Mouse (Mus musculus) right cerebral cortex, adult 18-20 months (tissue): Measurements from ENCODE around the gene Acadvl.
A peak's percentile ranks its signal among the peaks of the same experiment; 100 is the strongest.

Experiments
- DNase-seq: peaks from one replicate; pipeline ENCODE4 v3.0.0; 2022; ENCODE audit warnings: mixed read lengths

Gene Acadvl

DNA sequence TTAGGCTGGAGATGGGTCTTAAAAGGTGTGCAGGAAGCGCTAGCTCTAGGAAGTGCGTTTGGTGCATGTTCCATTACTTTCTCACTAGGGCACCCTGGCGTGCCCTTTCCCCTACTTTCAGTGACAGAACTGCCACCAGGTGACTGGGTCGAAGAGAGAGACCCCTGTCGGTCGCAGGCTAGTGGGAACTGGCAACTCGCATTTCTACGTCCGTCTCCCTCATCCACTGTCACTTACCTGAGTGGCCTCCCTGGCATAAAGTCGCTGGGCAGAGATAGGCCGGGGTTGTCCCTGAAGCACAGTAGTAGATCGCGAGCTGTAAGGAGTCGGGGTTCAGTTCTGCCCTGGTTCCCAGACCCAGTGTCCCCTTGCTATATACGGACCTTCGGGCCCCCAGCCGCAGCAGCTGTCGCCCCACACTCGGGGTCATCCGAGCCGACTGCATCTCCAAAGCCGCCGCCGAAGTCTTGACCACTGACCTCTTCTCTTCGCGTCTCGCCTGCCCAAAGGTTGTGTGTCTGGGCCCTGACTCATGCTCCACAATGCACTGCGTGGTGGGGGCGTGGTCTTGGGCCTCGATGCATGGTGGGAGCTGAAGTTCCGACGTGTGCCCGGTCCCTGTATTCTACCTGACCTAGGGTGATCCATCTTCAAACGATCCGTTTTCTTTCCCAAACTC, at the start of gene Acadvl:
Gene Acadvl (minus strand): TSS at position 532 of the 679 bp plus-strand sequence.
- peak; percentile 91 for DNase-seq

DNA sequence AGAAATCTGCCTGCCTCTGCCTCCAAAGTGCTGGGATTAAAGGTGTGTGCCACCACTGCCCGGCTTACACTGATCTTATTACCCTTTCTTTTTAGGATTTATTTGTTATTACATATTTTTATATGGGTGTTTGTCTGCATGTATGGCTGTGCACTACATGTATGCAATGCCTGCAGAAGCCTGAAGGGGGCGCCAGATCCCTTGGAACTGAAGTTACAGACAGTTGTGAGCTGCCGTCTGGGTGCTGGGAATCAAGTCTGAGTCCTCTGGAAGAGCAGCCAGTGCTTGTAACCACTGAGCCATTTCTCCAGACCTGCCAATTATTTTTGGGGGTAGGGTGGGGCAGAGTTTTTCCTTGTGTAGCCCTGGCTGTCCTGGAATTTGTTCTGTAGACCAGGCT, 47.8 kb upstream of the Acadvl start:
- DNase-seq = no peak

DNA sequence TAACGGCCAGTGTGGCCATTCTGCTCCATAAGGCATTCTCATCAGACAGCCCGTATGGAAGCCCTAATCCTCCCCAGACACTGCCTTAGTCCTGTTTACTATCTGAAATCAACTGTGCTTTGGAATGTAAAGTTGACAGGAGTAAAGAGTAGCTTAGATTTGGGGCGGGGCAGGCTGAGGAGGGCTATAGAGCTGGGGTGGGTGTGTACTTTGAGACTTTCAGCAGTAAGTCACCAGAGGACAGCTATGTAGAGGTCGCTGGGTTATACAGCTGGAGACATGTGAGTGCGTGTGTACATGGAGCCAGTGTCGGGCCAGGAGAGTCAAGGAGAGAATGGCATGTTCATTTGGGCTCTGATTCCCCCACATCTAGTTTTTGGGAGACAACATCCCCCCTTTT, 44.7 kb upstream of the Acadvl start:
- DNase-seq = no peak

DNA sequence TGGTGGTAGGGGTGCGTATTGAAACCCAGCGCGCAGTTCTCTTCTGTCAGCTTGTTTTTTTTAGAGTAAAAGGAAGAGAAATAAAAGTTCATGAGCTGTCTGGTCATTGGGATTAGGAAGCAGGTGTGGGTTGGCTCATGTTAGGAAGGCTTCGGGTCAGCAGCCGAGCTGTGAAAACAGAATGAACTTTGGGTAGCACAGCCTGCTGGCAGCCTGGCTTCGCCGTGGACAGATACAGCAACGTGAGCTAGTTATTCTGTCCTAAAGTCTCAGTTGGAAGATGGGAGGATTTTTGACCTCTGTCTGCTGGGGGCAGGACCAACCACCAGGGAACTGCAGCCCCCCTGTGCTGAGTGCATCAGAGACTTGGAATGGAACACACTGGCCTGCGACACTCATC, 42.6 kb upstream of the Acadvl start:
- no peak for DNase-seq

DNA sequence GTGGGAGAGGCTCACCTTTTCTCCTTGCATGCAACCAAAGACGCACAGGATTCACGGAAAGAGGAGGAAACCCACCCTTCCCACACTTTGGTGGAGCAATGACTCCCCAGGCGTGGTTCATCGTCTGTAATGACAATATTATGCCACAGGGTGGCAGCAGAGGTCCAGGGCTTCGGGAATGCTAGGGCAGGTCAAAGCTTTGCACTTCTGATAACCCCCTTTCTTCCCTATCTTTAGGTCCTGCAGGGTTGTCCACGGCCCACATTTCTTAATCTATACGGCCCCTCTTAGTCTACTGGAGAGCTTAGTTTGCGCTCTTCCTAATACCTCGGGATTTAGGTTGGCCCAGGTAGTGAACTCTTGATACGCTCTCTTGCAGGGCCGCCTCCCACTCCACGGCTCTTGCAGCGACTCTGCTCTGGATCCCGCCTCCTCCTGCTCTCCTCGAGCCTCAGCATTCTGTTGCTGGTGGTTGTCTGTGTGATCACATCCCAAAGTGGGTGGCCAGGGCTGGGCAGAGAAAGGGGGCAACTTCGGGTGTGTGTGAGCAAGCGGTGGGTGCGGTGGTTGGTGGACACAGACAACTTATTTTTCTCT, 40.5 kb upstream of the Acadvl start:
- DNase-seq = peak; percentile 46

DNA sequence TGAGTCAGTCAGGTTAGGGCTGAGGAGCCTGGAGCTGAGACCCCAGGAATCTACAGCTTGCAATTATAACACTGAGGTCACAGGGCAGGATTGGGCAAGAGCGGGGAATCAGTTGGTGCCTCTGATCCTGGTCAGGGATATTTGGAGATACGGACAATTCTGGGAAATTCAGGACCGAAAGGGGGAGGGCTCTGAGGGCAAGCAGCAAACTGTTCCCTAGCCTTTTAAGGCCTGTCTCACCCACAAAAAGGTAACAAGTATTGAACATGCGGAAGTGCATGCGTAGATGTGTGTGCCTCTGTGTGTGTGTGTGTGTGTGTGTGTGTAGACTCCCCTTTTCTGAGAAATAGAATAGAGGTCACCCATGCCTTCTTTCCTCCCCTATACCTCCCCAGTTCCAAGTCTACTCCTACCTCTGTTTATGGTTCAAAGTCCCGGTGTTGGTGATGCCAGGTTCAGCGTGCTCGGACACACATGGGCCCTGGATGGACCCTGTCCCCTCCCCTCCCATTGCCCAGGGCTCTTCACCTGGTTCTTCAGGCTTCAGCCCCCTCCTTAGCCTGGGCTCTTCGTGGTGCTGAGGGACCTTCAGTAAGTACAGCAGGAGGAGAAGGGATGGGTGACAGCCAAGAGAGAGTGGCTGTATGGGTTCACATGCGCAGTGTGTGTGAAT, 38.8 kb upstream of the Acadvl start, which contains the start of gene Asgr1:
Gene Asgr1 (plus strand): TSS at position 188 of the 673 bp plus-strand sequence.
- DNase-seq = no peak

DNA sequence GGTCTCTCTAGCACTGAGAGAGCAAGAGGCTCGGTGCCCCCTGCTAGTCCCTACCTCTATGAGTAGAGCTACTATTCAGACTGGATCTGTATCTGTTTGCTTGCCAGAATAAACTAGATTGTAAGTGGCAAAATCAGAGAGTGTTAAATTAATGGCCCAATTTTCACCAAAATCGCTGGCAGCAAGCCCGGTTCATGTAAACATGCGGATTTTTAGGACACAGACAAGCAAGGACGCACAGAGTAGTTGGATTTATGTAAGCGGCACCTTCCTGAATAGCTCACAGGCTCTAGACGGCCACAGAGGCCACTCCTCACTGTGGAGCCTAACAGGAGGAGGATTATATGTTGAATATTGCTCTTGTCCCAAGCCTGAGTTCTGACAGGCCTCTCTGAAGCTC, 37.9 kb upstream of the Acadvl start:
- DNase-seq = no peak

DNA sequence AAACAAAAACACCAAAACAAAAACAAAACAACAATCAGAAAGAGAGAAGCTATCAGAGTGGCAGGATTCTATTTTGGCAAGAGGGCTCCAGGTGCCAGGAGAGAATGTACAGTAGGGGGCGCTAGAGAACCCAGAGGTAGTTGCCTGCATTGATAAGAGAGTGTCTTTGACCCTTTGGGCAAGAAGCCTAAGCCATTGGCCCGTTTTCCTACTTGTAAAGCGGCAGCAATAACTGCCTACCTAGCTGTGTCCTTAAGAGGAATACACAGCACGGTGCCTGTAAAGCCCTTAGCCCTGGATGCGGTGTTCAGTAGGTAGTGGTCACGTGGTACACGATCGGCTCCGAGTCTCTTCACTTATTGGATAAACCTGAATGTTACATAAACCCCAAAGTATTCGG, 34.6 kb upstream of the Acadvl start:
- no peak for DNase-seq

DNA sequence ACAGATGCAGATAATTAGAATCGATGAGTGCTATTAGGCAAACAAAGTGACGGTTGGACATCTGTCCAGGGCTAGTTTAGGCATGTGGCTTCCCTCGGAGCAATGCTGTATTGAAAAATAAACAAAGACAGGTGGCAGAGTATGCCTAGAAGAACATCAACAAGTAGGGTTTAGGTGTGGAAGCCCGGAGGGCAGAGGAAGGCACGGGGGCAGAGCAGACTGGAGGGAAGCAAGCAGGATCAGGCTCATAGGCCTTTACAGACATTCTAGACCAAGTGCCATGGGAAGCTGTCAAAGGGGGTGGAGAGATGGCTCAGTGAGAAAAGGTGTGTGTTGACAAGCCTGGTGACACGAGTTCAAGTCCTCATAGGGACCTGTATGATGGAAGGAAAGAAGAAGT, 34.2 kb upstream of the Acadvl start:
- DNase-seq = no peak

DNA sequence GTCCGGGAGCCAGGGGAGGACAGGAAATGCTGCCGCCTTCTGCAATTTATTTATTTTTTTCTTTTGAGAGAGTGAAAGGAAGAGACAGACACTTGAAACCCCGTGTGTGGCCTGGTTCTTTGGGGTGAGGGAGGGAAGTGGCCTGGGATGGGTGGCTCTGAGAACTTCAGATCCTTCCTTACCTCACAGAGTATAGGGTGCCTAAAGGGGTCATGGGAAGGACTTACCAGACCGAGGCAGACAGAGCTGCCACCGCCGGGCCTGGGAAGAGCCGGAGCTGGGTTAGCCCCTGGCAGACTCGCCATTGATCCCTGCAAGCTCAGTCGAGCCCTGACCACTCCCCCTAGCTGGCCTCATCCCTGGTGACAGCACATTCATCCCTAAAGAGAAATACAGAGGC, 30.2 kb upstream of the Acadvl start:
- DNase-seq = no peak

DNA sequence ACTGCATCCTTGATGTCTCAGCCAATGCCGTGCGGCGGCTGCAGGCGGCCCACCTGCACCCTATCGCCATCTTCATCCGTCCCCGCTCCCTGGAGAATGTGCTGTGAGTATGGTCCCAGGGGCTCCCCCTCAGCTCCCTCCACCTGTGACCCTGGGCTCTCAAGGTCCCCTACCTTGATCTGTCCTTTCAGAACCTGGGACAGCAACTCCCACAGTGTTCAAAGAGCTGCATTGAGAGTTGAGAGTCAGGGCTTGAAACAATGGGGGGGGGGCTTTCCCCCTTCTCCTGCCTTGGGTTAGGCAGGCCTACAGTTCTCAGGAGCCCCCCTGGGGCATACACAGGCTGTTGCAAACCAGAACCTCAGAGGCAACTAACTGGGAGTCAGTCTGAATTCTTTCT, 28.5 kb upstream of the Acadvl start:
- DNase-seq = no peak

DNA sequence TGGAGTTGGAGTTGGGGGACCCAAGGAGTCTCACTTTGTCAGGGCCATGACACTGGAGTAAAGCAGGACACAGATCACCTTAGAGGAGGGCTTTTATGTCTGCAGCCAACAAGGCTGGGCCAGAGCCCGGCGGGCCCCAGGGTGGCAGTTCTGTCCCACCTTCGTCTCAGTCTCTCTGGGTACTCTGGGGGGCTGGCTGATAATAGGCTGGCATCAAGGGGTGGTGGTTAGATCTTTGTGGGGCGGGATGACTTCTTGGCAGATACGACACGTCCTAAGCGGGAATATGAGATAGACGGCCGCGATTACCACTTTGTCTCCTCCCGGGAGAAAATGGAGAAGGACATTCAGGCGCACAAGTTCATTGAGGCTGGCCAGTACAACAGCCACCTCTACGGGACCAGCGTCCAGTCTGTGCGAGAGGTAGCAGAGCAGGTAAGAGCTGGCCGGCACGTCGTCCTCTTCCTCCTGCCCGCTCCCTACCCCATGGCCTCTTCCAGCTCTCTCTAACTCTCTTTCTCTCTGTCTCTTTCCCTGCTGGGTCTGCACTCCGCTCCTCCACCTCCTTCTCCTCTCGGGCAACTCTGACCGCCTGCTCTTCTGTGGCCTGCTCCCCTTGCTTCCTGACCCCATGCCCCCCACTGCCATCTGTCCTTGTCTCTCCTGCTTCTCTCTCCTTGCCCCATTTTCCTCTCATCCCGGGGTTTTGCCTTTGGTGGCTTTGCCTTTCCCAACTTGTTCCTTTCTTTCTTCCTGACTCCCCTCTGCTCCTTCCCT, 27.3 kb upstream of the Acadvl start:
- no peak for DNase-seq

DNA sequence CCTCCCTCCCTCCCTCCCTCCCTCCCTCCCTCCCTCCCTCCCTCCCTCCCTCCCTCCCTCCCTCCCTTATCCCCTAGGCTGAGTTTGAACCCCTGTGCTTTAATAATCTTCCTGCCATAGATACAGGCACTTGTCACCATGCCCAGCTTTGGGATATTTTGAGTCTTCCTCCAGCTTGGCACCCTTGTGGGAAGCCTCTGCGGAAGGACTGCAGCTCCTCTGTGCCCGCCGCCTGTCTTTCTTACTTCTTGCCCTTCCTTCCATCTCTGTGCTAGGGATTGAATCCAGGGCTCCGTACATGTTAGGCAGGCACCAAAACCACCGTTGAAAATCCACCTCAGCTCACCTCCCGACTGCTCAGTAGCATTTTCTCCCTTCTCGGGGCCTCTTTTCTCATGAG, 25.0 kb upstream of the Acadvl start:
- DNase-seq = no peak

DNA sequence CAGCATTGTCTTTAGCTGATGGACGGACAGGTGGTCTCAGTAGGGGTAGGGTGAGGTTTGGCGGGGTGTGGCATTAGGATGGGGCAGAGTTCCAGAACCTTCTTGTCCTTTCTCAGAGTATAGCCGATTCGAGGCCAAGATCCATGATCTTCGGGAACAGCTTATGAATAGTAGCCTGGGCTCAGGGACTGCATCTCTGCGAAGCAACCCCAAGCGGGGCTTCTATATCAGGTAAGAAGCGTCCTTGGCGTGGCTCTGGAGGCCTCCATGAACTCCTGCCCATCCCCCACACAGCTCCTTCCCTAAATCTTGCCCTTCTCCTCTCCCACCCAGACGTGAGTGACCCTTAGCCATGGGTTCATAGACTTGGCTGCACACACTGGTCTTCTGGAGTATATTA, 24.4 kb upstream of the Acadvl start:
- DNase-seq = no peak

DNA sequence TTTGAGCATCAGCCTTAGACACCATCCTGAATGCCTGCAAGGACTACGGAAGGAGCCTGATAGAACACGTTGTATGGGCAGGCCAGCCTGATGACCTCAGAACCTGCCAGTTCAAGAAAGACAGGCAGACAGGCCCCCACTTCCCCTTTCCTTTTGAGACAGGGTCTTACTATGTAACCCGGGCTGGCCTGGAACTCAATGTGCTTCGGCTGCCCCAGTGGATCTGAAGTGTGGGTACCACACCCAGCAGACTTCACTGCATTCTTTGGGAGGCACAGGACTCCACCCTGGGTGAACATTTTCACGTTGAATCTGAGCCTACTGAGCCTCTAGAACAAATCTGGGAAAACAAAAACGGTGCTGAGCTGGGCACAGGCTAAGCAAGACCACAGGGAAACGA, 23.0 kb upstream of the Acadvl start:
- DNase-seq = no peak

DNA sequence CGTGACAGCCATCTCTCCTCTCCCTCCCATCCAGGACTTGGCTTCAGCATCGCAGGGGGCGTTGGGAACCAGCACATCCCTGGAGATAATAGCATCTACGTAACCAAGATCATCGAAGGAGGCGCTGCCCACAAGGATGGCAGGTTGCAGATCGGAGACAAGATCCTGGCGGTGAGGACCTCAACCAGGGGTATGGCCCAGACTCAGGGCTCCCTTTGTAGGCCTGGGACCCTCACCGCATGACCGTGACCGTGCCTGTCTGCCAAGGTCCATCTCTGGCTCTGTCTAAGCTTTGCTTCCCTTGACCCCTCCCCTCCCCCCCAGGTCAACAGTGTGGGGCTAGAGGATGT, 16.1 kb upstream of the Acadvl start:
- DNase-seq = no peak

DNA sequence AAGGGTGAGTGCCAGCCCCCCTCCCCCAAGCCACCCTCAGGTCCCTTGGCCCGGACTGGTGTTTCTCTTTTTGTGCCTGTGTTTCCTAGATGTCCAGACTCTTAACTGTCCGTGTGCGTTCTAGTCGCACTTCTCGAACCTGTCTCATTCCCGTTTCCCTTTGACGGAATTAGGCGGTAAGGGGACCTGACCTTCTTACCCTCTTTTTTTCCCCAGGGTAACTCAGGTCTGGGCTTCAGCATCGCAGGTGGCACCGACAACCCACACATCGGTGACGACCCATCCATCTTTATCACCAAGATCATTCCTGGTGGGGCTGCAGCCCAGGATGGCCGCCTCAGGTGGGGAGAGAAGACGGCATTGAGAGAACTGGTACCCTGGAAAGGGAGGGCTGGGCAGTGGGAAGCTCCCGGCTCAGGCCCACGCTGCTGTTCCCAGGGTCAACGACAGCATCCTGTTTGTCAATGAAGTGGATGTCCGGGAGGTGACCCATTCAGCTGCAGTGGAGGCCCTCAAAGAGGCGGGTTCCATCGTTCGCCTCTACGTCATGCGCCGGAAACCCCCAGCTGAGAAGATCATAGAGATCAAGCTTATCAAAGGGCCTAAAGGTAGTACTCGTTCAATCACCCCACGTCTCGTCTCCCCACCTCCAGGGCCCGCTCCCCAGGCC, 15.6 kb upstream of the Acadvl start:
- no peak for DNase-seq

DNA sequence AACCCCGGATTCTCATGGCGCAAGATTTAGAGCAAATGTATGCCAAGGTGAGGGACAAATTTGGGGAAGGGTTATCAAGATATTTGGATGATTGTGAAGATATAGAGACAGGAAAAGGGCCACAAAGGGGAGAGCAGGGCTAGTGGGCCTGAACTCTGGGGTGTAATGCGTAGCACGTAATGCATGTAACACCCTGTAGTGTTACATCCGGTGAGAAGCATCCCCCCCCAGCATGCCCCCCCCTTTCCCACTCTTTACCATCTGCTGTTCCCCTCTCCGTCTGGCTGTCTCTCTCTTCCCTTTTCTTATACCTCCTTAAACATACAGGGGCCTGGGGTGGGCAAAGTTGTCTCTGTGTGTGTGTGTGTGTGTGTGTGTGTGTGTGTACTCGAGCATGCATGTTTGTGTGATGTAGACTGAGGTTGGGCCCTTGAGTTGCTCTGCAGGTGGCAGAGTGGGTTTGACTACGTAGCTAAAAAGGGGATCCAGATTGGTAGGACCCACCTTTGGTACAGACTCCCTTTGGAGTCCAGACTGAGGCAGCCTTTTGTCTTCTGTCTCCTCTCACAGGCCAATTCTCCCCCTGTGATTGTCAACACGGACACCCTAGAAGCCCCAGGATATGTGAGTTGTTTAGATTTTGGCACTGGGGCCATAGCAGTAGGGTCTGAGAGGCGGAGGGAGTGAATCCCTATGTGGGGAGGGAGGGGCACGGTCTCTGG, 14.8 kb upstream of the Acadvl start:
- no peak for DNase-seq

DNA sequence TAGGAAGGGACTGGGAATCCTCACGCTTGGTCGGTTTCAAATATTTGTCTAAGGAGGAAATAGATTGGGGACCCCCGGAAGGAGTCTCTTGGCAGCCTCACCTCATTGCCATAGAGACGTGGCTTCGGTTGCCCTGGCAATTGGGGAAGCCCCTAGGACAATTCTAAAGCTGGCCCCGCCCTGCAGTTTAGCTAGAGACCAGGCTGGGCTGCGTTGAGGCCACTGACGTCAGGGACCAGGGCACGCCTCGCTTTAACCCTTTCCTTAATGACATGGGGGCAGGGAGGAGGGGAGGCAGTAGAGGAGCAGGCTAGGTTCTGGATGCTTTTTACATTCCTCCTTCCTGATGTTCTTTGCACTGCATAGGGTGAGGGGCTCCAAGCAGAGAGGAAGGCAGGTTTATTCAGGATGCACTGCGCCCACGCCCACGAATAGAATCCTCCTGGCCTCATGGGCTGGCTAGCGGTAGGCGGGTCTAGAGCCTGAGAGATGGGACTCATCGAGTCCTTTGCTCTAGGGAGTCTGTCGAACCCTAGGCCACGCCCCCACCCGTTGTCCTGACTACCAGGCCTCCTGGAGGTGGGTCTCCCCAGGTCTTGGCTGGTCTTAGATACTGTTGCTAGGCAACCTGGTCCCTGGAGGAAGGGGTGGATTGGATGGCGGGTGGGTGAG, 14.1 kb upstream of the Acadvl start:
- peak; percentile 92 for DNase-seq

DNA sequence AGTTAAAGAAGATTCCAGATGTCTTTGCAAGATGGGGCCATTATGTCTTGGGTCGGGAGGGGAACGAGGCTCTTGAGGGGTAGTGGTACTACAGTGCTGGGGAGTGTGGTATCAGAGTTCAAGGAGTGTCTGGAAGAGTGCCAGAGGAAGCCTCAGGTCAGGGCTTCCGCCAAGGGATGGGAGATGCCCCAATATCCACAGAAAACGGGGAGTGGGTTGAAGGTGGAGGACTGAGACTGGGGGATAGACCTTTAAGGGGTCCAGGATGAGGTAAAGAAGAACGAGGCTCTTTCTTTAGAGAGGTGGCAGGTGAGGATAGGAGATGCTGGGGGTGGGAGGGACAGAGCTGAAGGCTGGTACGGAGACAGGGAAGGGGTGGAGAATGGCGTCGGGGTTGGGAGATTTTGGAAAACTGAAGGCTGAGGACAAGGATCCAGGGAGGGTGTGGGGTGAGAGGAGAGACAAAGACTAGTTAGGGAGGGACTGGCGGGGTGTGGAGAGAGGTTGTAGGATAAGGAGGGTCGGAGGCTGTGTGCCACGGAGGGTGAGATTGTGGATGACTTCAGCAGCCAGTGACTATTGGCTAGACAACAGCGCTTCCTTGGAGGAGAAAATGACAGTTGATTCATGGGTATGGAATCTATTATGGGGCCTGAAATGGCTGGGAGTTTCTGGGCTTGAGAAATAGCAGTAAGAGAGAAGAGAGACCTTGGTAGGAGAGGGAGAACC, 13.4 kb upstream of the Acadvl start:
- DNase-seq = no peak

DNA sequence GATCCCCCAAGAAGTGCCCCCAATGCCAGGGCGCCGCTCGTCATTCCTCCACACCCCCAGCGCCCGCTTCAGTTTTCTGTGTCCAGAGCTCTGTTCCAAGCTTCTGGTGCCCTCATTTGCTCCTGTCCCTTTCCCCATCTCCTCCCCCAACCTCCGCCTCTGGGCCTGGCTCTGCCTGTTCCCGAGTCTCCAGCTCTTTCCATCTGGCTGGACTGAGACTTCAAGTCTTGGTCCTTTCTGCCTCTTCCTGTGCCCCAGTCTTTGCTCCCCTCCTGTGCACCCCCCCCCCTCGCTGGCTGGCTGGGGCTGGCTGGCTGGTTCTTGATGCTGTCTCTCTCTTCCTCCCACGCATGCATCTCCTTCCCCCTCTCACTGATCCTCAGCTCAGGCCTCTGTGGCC, 12.2 kb upstream of the Acadvl start:
- DNase-seq = peak; percentile 60
